Mouse (Mus musculus): ENCODE data around the gene Rtkn. TPM values are rescaled to one million over a fixed set of nuclear protein-coding genes. Genes with fewer than 3 reads are reported as not detected.
"Not testable (repeated sequence)": the region's sequence is repeated elsewhere in the genome, so short reads cannot be mapped to it uniquely, and the experiment has no call there.

The Rtkn gene
- polyA plus RNA-seq, 1 experiment from 2014 or later: 26.1 TPM

DNA sequence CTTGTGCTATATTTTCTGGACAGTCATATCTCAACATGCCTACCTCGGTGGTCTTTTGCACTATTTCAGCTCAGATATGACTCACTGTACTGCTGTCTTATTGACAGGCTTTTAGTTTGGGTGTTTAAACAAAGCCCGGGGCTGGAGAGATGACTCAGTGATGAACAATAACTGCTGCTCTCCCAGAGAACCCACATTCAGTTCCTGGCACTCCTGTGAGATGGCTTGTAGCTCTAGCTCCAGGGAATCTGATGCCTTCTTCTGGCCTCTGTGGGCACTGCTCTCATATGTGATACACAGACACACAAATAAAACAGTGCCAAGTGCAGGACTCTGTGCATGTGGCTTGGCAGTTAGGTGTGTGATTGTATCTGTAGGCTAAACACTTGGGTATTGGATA, 9.9 kb downstream of the Rtkn start:
- ATAC-seq: no peak
- 0 out of 2 replicates have a peak, but pooled peaks cover 8% of the 10 kb centered on the region for H3K36me3 ChIP-seq (ENCODE audit: control insufficient read depth, insufficient read depth, low read length)
- H3K27ac ChIP-seq (ENCODE audit: low read length): no peak overlapping the region
- H3K9me3 ChIP-seq (ENCODE audit: control insufficient read depth, low read length): no peaks in the 10 kb centered on the region
- no peak overlapping the region for H3K4me3 ChIP-seq (ENCODE audit: low read length)
- no peak overlapping the region for H3K9ac ChIP-seq (ENCODE audit: low read depth, low read length)
- H3K4me2 ChIP-seq (ENCODE audit: low read depth, low read length): no peak overlapping the region
- WGBS: 69% methylated on average over 2 of the region's 2 CpGs
- peaks cover 12% of the 10 kb centered on the region for H3K4me1 ChIP-seq (ENCODE audit: control insufficient read depth, insufficient read depth, low read length)
- no peaks in the 10 kb centered on the region for H3K27me3 ChIP-seq (replicated peaks; ENCODE audit: control insufficient read depth, insufficient read depth, low read length)

DNA sequence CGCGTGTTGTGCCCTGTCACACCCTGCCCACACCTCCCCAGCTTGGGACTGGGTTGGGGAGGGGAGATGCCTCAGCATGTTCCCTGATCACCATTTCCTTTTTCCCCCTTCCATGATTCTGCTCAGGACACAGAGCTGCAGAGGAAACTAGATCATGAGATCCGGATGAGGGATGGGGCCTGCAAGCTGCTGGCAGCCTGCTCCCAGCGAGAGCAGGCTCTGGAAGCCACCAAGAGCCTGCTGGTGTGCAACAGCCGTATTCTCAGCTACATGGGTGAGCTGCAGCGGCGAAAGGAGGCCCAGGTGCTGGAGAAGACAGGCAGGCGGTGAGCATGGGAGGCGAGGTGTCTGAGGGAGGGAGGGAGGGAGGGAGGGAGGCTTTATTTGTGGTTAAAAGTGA, 10.5 kb downstream of the Rtkn start:
- Histone ChIP-seq H3K4me1 (ENCODE audit: control insufficient read depth, insufficient read depth, low read length) (peaks cover 12% of the 10 kb centered on the region), H3K27ac (ENCODE audit: low read length) (no peak overlapping the region), H3K9me3 (ENCODE audit: control insufficient read depth, low read length) (no peaks in the 10 kb centered on the region), H3K4me2 (ENCODE audit: low read depth, low read length) (no peak overlapping the region), H3K36me3 (ENCODE audit: control insufficient read depth, insufficient read depth, low read length) (peaks cover 8% of the 10 kb centered on the region; the same call in 1 of the 2 replicates), H3K9ac (ENCODE audit: low read depth, low read length) (no peak overlapping the region), H3K27me3 (replicated peaks; ENCODE audit: control insufficient read depth, insufficient read depth, low read length) (no peaks in the 10 kb centered on the region), H3K4me3 (ENCODE audit: low read length) (no peak overlapping the region)
- 70% methylated on average over 9 of the region's 9 CpGs for WGBS
- no peak for ATAC-seq

DNA sequence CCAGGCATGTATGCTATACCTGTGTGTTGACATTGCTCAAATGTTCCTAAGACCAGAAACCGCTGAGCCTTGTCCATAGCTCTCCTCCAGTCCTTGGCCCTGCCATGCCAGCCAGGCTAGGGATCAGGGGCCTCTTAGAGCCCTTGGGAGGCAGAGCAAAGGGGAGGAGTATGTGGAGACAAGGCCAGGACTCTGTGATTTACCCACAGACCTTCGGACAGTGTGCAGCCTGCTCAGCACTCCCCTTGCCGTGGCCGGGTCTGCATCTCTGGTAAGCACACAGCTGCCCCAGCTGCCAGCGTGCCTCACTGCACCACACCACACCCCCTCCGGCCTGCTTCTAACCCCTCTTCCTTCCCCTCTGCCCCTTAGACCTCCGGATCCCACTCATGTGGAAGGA, 12.0 kb downstream of the Rtkn start:
- no peak for ATAC-seq
- Histone ChIP-seq H3K4me2 (ENCODE audit: low read depth, low read length) (no peak overlapping the region), H3K27me3 (replicated peaks; ENCODE audit: control insufficient read depth, insufficient read depth, low read length) (no peaks in the 10 kb centered on the region), H3K9ac (ENCODE audit: low read depth, low read length) (no peak overlapping the region), H3K9me3 (ENCODE audit: control insufficient read depth, low read length) (no peaks in the 10 kb centered on the region), H3K36me3 (ENCODE audit: control insufficient read depth, insufficient read depth, low read length) (peaks cover 8% of the 10 kb centered on the region; the same call in 1 of the 2 replicates), H3K4me3 (ENCODE audit: low read length) (no peak overlapping the region), H3K27ac (ENCODE audit: low read length) (no peak overlapping the region), H3K4me1 (ENCODE audit: control insufficient read depth, insufficient read depth, low read length) (peaks cover 6% of the 10 kb centered on the region)
- 61% methylated on average over 7 of the region's 7 CpGs for WGBS

DNA sequence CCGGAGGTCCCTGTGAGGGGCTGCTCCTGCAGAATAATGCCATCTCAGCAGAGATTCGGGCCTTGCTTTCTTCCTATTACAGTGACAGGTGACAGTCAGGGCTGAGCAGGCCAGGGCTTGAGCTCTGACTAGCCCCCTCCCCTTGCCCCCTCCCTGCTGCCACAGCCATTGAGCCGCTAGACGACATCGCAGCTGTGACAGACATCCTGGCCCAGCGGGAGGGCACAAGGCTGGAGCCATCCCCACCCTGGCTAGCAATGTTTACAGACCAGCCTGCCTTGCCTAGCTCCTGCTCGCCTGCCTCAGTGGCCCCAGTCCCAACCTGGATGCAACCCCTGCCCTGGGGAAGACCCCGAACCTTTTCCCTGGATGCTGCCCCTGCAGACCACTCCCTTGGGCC, 16.5 kb downstream of the Rtkn start:
- Histone ChIP-seq H3K4me1 (ENCODE audit: control insufficient read depth, insufficient read depth, low read length) (peaks cover 3% of the 10 kb centered on the region; the same call in 1 of the 2 replicates), H3K27ac (ENCODE audit: low read length) (no peak overlapping the region), H3K36me3 (ENCODE audit: control insufficient read depth, insufficient read depth, low read length) (peaks cover 11% of the 10 kb centered on the region; the same call in 1 of the 2 replicates), H3K4me2 (ENCODE audit: low read depth, low read length) (no peak overlapping the region), H3K9me3 (ENCODE audit: control insufficient read depth, low read length) (no peaks in the 10 kb centered on the region), H3K9ac (ENCODE audit: low read depth, low read length) (no peak overlapping the region), H3K27me3 (replicated peaks; ENCODE audit: control insufficient read depth, insufficient read depth, low read length) (no peaks in the 10 kb centered on the region), H3K4me3 (ENCODE audit: low read length) (no peak overlapping the region)
- 40% methylated on average over 8 of the region's 8 CpGs for WGBS
- no peak for ATAC-seq

DNA sequence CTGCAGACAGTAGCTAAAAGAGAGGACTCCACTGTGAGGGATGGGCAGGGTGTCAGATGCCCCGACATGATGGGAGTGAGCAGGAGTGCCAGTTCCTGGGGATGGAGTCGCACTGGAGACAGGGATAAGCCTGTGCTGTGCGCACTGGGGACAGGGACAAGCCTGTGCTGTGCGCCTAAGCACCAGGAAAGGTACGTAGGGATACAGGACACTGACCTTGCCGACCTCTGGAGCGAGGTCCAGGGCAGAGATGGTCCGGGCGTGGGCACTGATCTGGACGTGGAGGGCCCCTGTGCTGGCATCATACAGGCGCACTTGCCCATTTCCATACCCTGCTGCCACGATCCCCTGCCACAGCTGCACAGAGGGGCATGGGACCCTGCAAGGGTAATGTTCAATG, 17.8 kb downstream of the Rtkn start:
- ATAC-seq: no peak
- Histone ChIP-seq H3K9ac (ENCODE audit: low read depth, low read length) (no peak overlapping the region), H3K4me1 (ENCODE audit: control insufficient read depth, insufficient read depth, low read length) (peaks cover 3% of the 10 kb centered on the region; the same call in 1 of the 2 replicates), H3K9me3 (ENCODE audit: control insufficient read depth, low read length) (no peaks in the 10 kb centered on the region), H3K36me3 (ENCODE audit: control insufficient read depth, insufficient read depth, low read length) (peaks cover 6% of the 10 kb centered on the region; the same call in 1 of the 2 replicates), H3K27ac (ENCODE audit: low read length) (no peak overlapping the region), H3K4me2 (ENCODE audit: low read depth, low read length) (no peak overlapping the region), H3K27me3 (replicated peaks; ENCODE audit: control insufficient read depth, insufficient read depth, low read length) (no peaks in the 10 kb centered on the region), H3K4me3 (ENCODE audit: low read length) (no peak overlapping the region)
- 81% methylated on average over 12 of the region's 12 CpGs for WGBS

DNA sequence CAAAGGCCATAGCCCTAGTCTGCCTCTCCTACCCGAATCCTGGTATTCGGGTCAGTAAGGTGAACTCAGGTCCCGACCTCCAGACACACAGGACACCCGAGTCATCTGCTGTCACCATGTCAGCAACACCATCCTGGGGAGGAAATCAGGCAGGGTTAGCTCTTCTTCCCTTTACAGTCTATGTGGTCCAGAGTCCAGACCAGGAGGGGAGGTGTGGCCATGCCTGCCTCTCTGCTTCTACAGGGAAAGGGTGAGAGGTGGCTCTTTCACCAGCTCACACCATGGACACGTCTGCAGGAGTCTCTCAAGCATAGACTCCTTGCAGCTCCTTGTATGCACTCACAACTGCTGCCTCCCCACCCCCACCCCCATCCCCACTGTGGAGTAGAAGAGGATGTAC, 18.2 kb downstream of the Rtkn start:
- 71% methylated on average over 5 of the region's 5 CpGs for WGBS
- peak; percentile 75 for ATAC-seq

DNA sequence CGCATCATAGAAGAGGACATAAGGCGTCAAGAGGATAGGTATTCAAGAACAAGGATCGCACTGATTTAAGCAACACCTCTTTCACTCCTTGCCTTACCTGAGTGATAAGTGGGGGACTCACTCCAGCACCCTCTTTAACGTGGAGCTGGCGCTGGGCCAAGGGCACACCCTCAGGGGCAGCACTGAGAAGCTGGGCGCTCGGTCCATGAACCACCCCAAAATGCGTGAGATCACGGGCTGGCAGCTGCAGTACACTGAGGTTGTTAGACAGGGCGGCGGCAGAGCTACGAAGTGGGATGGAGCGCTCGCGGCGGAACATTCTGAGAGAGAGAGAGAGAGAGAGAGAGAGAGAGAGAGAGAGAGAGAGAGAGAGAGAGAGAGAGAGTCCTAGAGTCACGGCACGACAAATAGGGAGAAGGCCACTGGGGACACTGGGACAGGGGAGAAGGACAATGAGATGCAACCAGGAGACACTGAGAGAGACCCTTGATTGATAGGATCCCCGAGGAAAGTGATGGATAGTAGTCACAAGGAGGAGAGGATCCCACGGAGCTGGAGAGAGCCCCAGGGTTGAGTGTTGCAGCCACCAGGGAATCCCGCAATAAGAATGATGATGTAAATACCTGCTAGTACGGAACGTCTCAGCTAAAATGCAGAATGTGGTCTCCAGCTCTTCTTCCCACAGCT, 20.4 kb downstream of the Rtkn start:
- ATAC-seq: no peak; the same call in 1 of the 2 replicates
- Histone ChIP-seq H3K9ac (ENCODE audit: low read depth, low read length) (peak overlapping the region; percentile 60), H3K4me1 (ENCODE audit: control insufficient read depth, insufficient read depth, low read length) (peaks cover 3% of the 10 kb centered on the region; the same call in 1 of the 2 replicates), H3K27ac (ENCODE audit: low read length) (no peak overlapping the region), H3K4me2 (ENCODE audit: low read depth, low read length) (peak overlapping the region; percentile 91), H3K4me3 (ENCODE audit: low read length) (peak overlapping the region; percentile 64), H3K36me3 (ENCODE audit: control insufficient read depth, insufficient read depth, low read length) (peaks cover 3% of the 10 kb centered on the region; the same call in 1 of the 2 replicates), H3K9me3 (ENCODE audit: control insufficient read depth, low read length) (no peaks in the 10 kb centered on the region), H3K27me3 (replicated peaks; ENCODE audit: control insufficient read depth, insufficient read depth, low read length) (peaks cover 2% of the 10 kb centered on the region; the same call in 1 of the 2 replicates)
- WGBS: 10% methylated on average over 23 of the region's 23 CpGs

More for the DNA sequence above, 18.2 kb downstream of the Rtkn start:
- H3K4me1 ChIP-seq (ENCODE audit: control insufficient read depth, insufficient read depth, low read length): peaks cover 3% of the 10 kb centered on the region; the same call in 1 of the 2 replicates
- no peak overlapping the region for H3K4me3 ChIP-seq (ENCODE audit: low read length)
- H3K27ac ChIP-seq (ENCODE audit: low read length): no peak overlapping the region
- no peaks in the 10 kb centered on the region for H3K27me3 ChIP-seq (replicated peaks; ENCODE audit: control insufficient read depth, insufficient read depth, low read length)
- no peak overlapping the region for H3K4me2 ChIP-seq (ENCODE audit: low read depth, low read length)
- no peaks in the 10 kb centered on the region for H3K9me3 ChIP-seq (ENCODE audit: control insufficient read depth, low read length)
- peaks cover 6% of the 10 kb centered on the region; the same call in 1 of the 2 replicates for H3K36me3 ChIP-seq (ENCODE audit: control insufficient read depth, insufficient read depth, low read length)
- H3K9ac ChIP-seq (ENCODE audit: low read depth, low read length): no peak overlapping the region

DNA sequence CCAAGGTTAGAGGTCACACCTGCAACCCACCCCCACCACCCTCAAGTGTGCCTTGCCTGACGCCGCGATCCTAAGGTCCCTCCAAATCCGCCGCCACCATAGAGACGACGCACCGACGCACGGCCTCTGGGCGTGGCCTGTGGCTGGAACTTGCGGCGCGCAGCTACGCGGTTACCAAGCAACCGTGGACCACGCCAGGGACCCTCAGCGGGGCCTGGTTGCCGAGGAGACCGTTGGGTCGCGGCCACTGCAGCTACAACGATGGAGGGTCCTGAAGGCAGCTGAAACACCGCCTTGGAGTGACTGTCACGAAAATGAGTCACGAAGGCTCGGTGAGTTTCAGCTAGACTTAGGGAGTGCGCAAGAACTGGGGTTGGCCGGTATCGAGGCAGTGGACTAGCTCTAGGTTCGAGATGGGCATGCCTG, 21.0 kb downstream of the Rtkn start, which contains the start of the genes Wdr54 and 1700003E16Rik:
Wdr54 (minus strand) TSS at position 139 of the 426 bp plus-strand sequence.
1700003E16Rik (plus strand) TSS at position 146 of the 426 bp plus-strand sequence.
- H3K9me3 ChIP-seq (ENCODE audit: control insufficient read depth, low read length): no peaks in the 10 kb centered on the region
- peak within 1 kb of the TSS; percentile 64 for H3K4me3 ChIP-seq (ENCODE audit: low read length)
- peak within 1 kb of the TSS; percentile 91 for H3K4me2 ChIP-seq (ENCODE audit: low read depth, low read length)
- peak; percentile 69 for ATAC-seq
- no peak within 1 kb of the TSS for H3K27ac ChIP-seq (ENCODE audit: low read length)
- WGBS: 2% methylated on average over 32 of the region's 32 CpGs
- peak within 1 kb of the TSS; percentile 60 for H3K9ac ChIP-seq (ENCODE audit: low read depth, low read length)
- H3K36me3 ChIP-seq (ENCODE audit: control insufficient read depth, insufficient read depth, low read length): 0 out of 2 replicates have a peak, but pooled peaks cover 3% of the 10 kb centered on the region
- peaks cover 7% of the 10 kb centered on the region; the same call in 1 of the 2 replicates for H3K27me3 ChIP-seq (replicated peaks; ENCODE audit: control insufficient read depth, insufficient read depth, low read length)
- H3K4me1 ChIP-seq (ENCODE audit: control insufficient read depth, insufficient read depth, low read length): peaks cover 3% of the 10 kb centered on the region; the same call in 1 of the 2 replicates

DNA sequence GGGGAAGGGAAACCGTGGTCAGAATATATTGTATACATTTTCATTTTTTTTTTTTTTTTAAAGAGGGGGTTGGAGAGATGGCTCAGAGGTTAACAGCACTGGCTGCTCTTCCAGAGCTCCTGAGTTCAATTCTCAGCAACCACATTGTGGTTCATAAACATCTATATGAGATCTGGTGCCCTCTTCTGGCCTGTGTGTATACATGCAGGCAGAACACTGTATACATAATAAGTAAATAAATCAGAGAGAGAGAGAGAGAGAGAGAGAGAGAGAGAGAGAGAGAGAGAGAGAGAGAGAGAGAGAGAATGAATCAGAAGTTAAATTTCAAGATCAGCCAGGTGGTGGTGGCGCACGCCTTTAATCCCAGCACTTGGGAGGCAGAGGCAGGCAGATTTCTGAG, 24.2 kb downstream of the Rtkn start:
- H3K27ac ChIP-seq (ENCODE audit: low read length); H3K4me2 ChIP-seq (ENCODE audit: low read depth, low read length); H3K9me3 ChIP-seq (ENCODE audit: control insufficient read depth, low read length); H3K4me3 ChIP-seq (ENCODE audit: low read length); H3K36me3 ChIP-seq (ENCODE audit: control insufficient read depth, insufficient read depth, low read length); ATAC-seq; H3K9ac ChIP-seq (ENCODE audit: low read depth, low read length): not testable (repeated sequence)
- Histone ChIP-seq H3K4me1 (ENCODE audit: control insufficient read depth, insufficient read depth, low read length) (peaks cover 14% of the 10 kb centered on the region), H3K27me3 (replicated peaks; ENCODE audit: control insufficient read depth, insufficient read depth, low read length) (peaks cover 13% of the 10 kb centered on the region; the same call in 1 of the 2 replicates)
- 18% methylated on average over 3 of the region's 3 CpGs for WGBS

All from intestine, embryonic 16.5 days (tissue).